11 mouse cellular contexts compared by ENCODE assay signal in genomic region chr12:76464651-76465252, GRCm38 (mm10). TPM values are rescaled to one million over a fixed set of nuclear protein-coding genes. Genes with fewer than 3 reads are reported as not detected.
DNase-seq lines count a peak whose midpoint lies in the region; ATAC-seq lines count a peak whose summit lies in the region.
"Had no signal": no experiment of that assay in that cellular context is flagged by ENCODE, and none has a peak within 500 bp of the region (broad histone marks: within the 10 kb centered on the region; RNA-seq: fewer than 3 reads in every experiment).

No protein-coding gene starts in this region.

- H3K9ac ChIP-seq in embryonic facial prominence, embryonic 14.5 days (ENCODE audit: low read depth, low read length), result no peak overlapping the region
- H3K9ac ChIP-seq in neural tube, embryonic 15.5 days (replicated peaks), result no peak overlapping the region

- H3K36me3 ChIP-seq in embryonic facial prominence, embryonic 14.5 days (ENCODE audit: control insufficient read depth, insufficient read depth, low read length), result no peaks in the 10 kb centered on the region
- H3K36me3 ChIP-seq in embryonic facial prominence, embryonic 10.5 days (replicated peaks), result no peaks in the 10 kb centered on the region
- H3K36me3 ChIP-seq in neural tube, embryonic 15.5 days, result no peaks in the 10 kb centered on the region

- H3K9me3 ChIP-seq in embryonic facial prominence, embryonic 14.5 days (ENCODE audit: control insufficient read depth, low read length), result no peaks in the 10 kb centered on the region
- no peaks in the 10 kb centered on the region for H3K9me3 ChIP-seq in embryonic facial prominence, embryonic 10.5 days
- H3K9me3 ChIP-seq in neural tube, embryonic 15.5 days (replicated peaks), result no peaks in the 10 kb centered on the region

- DNase-seq in embryonic facial prominence, embryonic 14.5 days (ENCODE audit: low spot score), result peak; percentile 31
- DNase-seq in embryonic facial prominence, embryonic 10.5 days (ENCODE audit: low spot score), result no peak
- peak; percentile 47 for DNase-seq in layer of hippocampus, adult 11-12 months (ENCODE audit: low spot score)
- DNase-seq in layer of hippocampus, adult 9-10 months (ENCODE audit: low spot score), result no peak
- DNase-seq in layer of hippocampus, adult 9-11 months, result peak; percentile 63
- no peak for DNase-seq in embryo, embryonic 10.5 days (ENCODE audit: low spot score)
- no peak for DNase-seq in cerebellum, postnatal 4 days (ENCODE audit: low spot score in 2 of 2)
- DNase-seq: adrenal gland, adult 2 months; cerebellum, adult 2 months had no signal

- H3K27me3 ChIP-seq in embryonic facial prominence, embryonic 14.5 days (replicated peaks; ENCODE audit: control insufficient read depth, insufficient read depth, low read length), result no peaks in the 10 kb centered on the region
- H3K27me3 ChIP-seq in embryonic facial prominence, embryonic 10.5 days (replicated peaks; ENCODE audit: low read depth, poor library complexity, severe bottlenecking), result no peaks in the 10 kb centered on the region; the same call in 1 of the 2 replicates
- no peaks in the 10 kb centered on the region for H3K27me3 ChIP-seq in neural tube, embryonic 15.5 days (replicated peaks)

- 0 out of 2 replicates have a peak, but pooled peaks have one; percentile 22 for ATAC-seq in embryonic facial prominence, embryonic 14.5 days (ENCODE audit: low read depth)
- ATAC-seq in neural tube, embryonic 15.5 days (ENCODE audit: low FRiP score), result peak; percentile 69

- H3K4me3 ChIP-seq in embryonic facial prominence, embryonic 14.5 days (ENCODE audit: low read depth, low read length), result no peak overlapping the region
- H3K4me3 ChIP-seq in embryonic facial prominence, embryonic 10.5 days, result no peak overlapping the region
- no peak overlapping the region for H3K4me3 ChIP-seq in neural tube, embryonic 15.5 days (replicated peaks)

- H3K27ac ChIP-seq in embryonic facial prominence, embryonic 14.5 days (replicated peaks; ENCODE audit: low read depth, low read length), result no peak overlapping the region
- H3K27ac ChIP-seq in embryonic facial prominence, embryonic 10.5 days (replicated peaks), result no peak overlapping the region
- peak overlapping the region; percentile 41; the same call in 1 of the 2 replicates for H3K27ac ChIP-seq in neural tube, embryonic 15.5 days (replicated peaks)

- 52% methylated on average over 12 of the region's 12 CpGs for WGBS in embryonic facial prominence, embryonic 14.5 days
- 79% methylated on average over 12 of the region's 12 CpGs for WGBS in embryonic facial prominence, embryonic 10.5 days
- WGBS in neural tube, embryonic 15.5 days, result 22% methylated on average over 12 of the region's 12 CpGs

- H3K4me2 ChIP-seq in embryonic facial prominence, embryonic 14.5 days (ENCODE audit: low read depth, low read length), result 0 out of 2 replicates have a peak overlapping the region, but pooled peaks have one; percentile 10
- peak overlapping the region; percentile 29 for H3K4me2 ChIP-seq in neural tube, embryonic 15.5 days

- H3K4me1 ChIP-seq in embryonic facial prominence, embryonic 14.5 days (ENCODE audit: control insufficient read depth, insufficient read depth, low read length), result no peaks in the 10 kb centered on the region
- H3K4me1 ChIP-seq in embryonic facial prominence, embryonic 10.5 days, result no peaks in the 10 kb centered on the region
- peaks cover 10% of the 10 kb centered on the region for H3K4me1 ChIP-seq in neural tube, embryonic 15.5 days

RNA-seq across cellular contexts. Expression of gene Ppp1r36, which starts 47.4 kb away (rescaled TPM):
- polyA plus RNA-seq in embryonic facial prominence, embryonic 14.5 days (2014; fragmentation: Nextera tagmentation; extraction: Ambion mirVana), result 3.3 and 6.2 TPM in 2 replicates
- 1.6 and 1.8 TPM in 2 replicates for polyA plus RNA-seq in embryonic facial prominence, embryonic 10.5 days (2016; fragmentation: Nextera tagmentation; extraction: Ambion mirVana)
- 0.92 and 1.6 TPM in 2 replicates for polyA plus RNA-seq in neural tube, embryonic 15.5 days (2015; fragmentation: Nextera tagmentation; extraction: Ambion mirVana)
- polyA plus RNA-seq: adrenal gland, adult 2 months; spleen, adult 2 months had no signal

Comparison
In these comparisons a context has a peak if more than half of its experiments do, and no peak if none do; other contexts are left out.
1. DNase-seq: peak in embryonic facial prominence, embryonic 14.5 days (single experiment), layer of hippocampus, adult 11-12 months (single experiment) and layer of hippocampus, adult 9-11 months (single experiment); none in embryonic facial prominence, embryonic 10.5 days (single experiment), layer of hippocampus, adult 9-10 months (single experiment), embryo, embryonic 10.5 days (single experiment) and cerebellum, postnatal 4 days (0 of 2).